Mouse (Mus musculus) gastrocnemius, postnatal 25 days (tissue): ENCODE data around the gene Ciita. TPM values are rescaled to one million over a fixed set of nuclear protein-coding genes. Genes with fewer than 3 reads are reported as not detected.

Experiments
- DNase-seq: peaks from one replicate; pipeline ENCODE4 v3.0.0; 2022
- total RNA-seq, 2 experiments: library from RNA; stranded (reverse); gene quantifications; 1 replicate in 1 of 2; 2 replicates in 1 of 2; pipeline ENCODE4 v1.2.3; 2021

The Ciita gene
- total RNA-seq, 2 experiments from 2014 or later, result 0.11 to 0.13 TPM

GRCm38 (mm10) chr16:10474956-10475355 lies 4.9 kb upstream of the Ciita start:
- no peak for DNase-seq

GRCm38 (mm10) chr16:10475919-10476318 lies 3.9 kb upstream of the Ciita start:
- DNase-seq, result no peak

- no peak for DNase-seq
Observed at GRCm38 (mm10) chr16:10482343-10482742, 2.5 kb downstream of the Ciita start.

GRCm38 (mm10) chr16:10486993-10487392 lies 7.1 kb downstream of the Ciita start:
- no peak for DNase-seq

- no peak for DNase-seq
Observed at GRCm38 (mm10) chr16:10487895-10488493, 8.1 kb downstream of the Ciita start.

GRCm38 (mm10) chr16:10488769-10489481 lies 9.1 kb downstream of the Ciita start:
- no peak for DNase-seq

- DNase-seq, result no peak
Observed at GRCm38 (mm10) chr16:10489483-10489882, 9.6 kb downstream of the Ciita start.

GRCm38 (mm10) chr16:10489904-10490457 lies 10.1 kb downstream of the Ciita start:
- no peak for DNase-seq

GRCm38 (mm10) chr16:10490503-10491150 lies 10.8 kb downstream of the Ciita start:
- no peak for DNase-seq

GRCm38 (mm10) chr16:10491716-10492115 lies 11.9 kb downstream of the Ciita start:
- DNase-seq, result no peak

GRCm38 (mm10) chr16:10492587-10492986 lies 12.7 kb downstream of the Ciita start:
- DNase-seq, result no peak

GRCm38 (mm10) chr16:10495824-10496298 lies 16.0 kb downstream of the Ciita start:
- DNase-seq, result no peak

GRCm38 (mm10) chr16:10498096-10498602 lies 18.3 kb downstream of the Ciita start:
- no peak for DNase-seq

- DNase-seq, result no peak
Observed at GRCm38 (mm10) chr16:10499122-10499521, 19.3 kb downstream of the Ciita start.

GRCm38 (mm10) chr16:10501865-10502264 lies 22.0 kb downstream of the Ciita start:
- DNase-seq, result no peak

- DNase-seq, result no peak
Observed at GRCm38 (mm10) chr16:10503058-10503457, 23.2 kb downstream of the Ciita start.

GRCm38 (mm10) chr16:10507445-10507844 lies 27.6 kb downstream of the Ciita start:
- no peak for DNase-seq

- no peak for DNase-seq
Observed at GRCm38 (mm10) chr16:10508691-10509090, 28.8 kb downstream of the Ciita start.

- DNase-seq, result no peak
Observed at GRCm38 (mm10) chr16:10510477-10511133, 30.7 kb downstream of the Ciita start.

GRCm38 (mm10) chr16:10511134-10511520 lies 31.3 kb downstream of the Ciita start:
- DNase-seq, result no peak

GRCm38 (mm10) chr16:10515953-10516572 lies 36.2 kb downstream of the Ciita start:
- no peak for DNase-seq

- DNase-seq, result no peak
Observed at GRCm38 (mm10) chr16:10518030-10518429, 38.2 kb downstream of the Ciita start.
